Comparison of ENCODE assay signal across 8 mouse cellular contexts in genomic region chr3:94786367-94786835, GRCm38 (mm10). TPM values are rescaled to one million over a fixed set of nuclear protein-coding genes. Genes with fewer than 3 reads are reported as not detected.
DNase-seq lines count a peak whose midpoint lies in the region; ATAC-seq lines count a peak whose summit lies in the region.

TSS of gene Cgn (minus strand) at chr3:94786492.

- ATAC-seq in CD4-positive, CD25-positive, alpha-beta regulatory T cell, adult 4 months, result peak; percentile 95
- peak; percentile 95 for ATAC-seq in forebrain, embryonic 11.5 days (replicated peaks; ENCODE audit: low FRiP score)
- ATAC-seq in heart, embryonic 16.5 days (replicated peaks; ENCODE audit: extremely low read depth, insufficient read depth, low FRiP score), result peak; percentile 95
- ATAC-seq in liver, embryonic 13.5 days (ENCODE audit: low read depth), result peak; percentile 77
- ATAC-seq in stomach, embryonic 15.5 days (ENCODE audit: insufficient read depth, low FRiP score, low read depth), result peak; percentile 84

- peak within 1 kb of the TSS; percentile 94 for H3K4me2 ChIP-seq in forebrain, embryonic 11.5 days (ENCODE audit: low read depth, low read length, severe bottlenecking)
- peak within 1 kb of the TSS; percentile 97 for H3K4me2 ChIP-seq in heart, embryonic 16.5 days (ENCODE audit: low read depth, low read length)
- H3K4me2 ChIP-seq in liver, embryonic 13.5 days, result peak within 1 kb of the TSS; percentile 76
- H3K4me2 ChIP-seq in stomach, embryonic 15.5 days, result peak within 1 kb of the TSS; percentile 85

- H3K4me3 ChIP-seq in forebrain, embryonic 11.5 days (ENCODE audit: low read depth, low read length), result peak within 1 kb of the TSS; percentile 53
- peak within 1 kb of the TSS; percentile 76 for H3K4me3 ChIP-seq in heart, embryonic 16.5 days (ENCODE audit: low read length)
- H3K4me3 ChIP-seq in liver, embryonic 13.5 days (replicated peaks), result peak within 1 kb of the TSS; percentile 60
- peak within 1 kb of the TSS; percentile 55 for H3K4me3 ChIP-seq in stomach, embryonic 15.5 days (replicated peaks)

- DNase-seq in c-Kit-positive CD71-negative TER-119-negative erythroid progenitor cells, embryonic 14.5 days (ENCODE audit: low read depth), result peak; percentile 75
- DNase-seq in forebrain, embryonic 11.5 days (ENCODE audit: low spot score), result peak; percentile 99
- peak; percentile 94 to 96 for DNase-seq in kidney, postnatal 25 days
- DNase-seq in liver, embryonic 13.5 days, result peak; percentile 76
- peak; percentile 96 for DNase-seq in neural tube, embryonic 10.5 days (ENCODE audit: extremely low spot score, low spot score)

- H3K9me3 ChIP-seq in forebrain, embryonic 11.5 days (ENCODE audit: control insufficient read depth, low read length), result no peaks in the 10 kb centered on the region
- no peaks in the 10 kb centered on the region for H3K9me3 ChIP-seq in heart, embryonic 16.5 days (replicated peaks; ENCODE audit: control insufficient read depth, low read length)
- H3K9me3 ChIP-seq in liver, embryonic 13.5 days (replicated peaks), result no peaks in the 10 kb centered on the region
- H3K9me3 ChIP-seq in stomach, embryonic 15.5 days, result no peaks in the 10 kb centered on the region

- H3K27ac ChIP-seq in forebrain, embryonic 11.5 days (ENCODE audit: low read depth, low read length), result no peak within 1 kb of the TSS
- no peak within 1 kb of the TSS for H3K27ac ChIP-seq in heart, embryonic 16.5 days (ENCODE audit: low read length)
- H3K27ac ChIP-seq in liver, embryonic 13.5 days, result no peak within 1 kb of the TSS
- H3K27ac ChIP-seq in stomach, embryonic 15.5 days, result peak within 1 kb of the TSS; percentile 82

- no peaks in the 10 kb centered on the region; the same call in 1 of the 2 replicates for H3K4me1 ChIP-seq in forebrain, embryonic 11.5 days (replicated peaks; ENCODE audit: control insufficient read depth, insufficient read depth, low read length)
- H3K4me1 ChIP-seq in heart, embryonic 16.5 days (ENCODE audit: control insufficient read depth, insufficient read depth, low read length), result peaks cover 3% of the 10 kb centered on the region
- H3K4me1 ChIP-seq in liver, embryonic 13.5 days (replicated peaks), result peaks cover 20% of the 10 kb centered on the region
- H3K4me1 ChIP-seq in stomach, embryonic 15.5 days, result peaks cover 8% of the 10 kb centered on the region

- 0% methylated on average over 35 of the region's 35 CpGs for WGBS in forebrain, embryonic 11.5 days
- WGBS in heart, embryonic 16.5 days, result under 1% methylated on average over 35 of the region's 35 CpGs
- under 1% methylated on average over 35 of the region's 35 CpGs for WGBS in liver, embryonic 13.5 days (ENCODE audit: insufficient replicate concordance)
- WGBS in stomach, embryonic 15.5 days, result under 1% methylated on average over 35 of the region's 35 CpGs

- no peaks in the 10 kb centered on the region for H3K27me3 ChIP-seq in forebrain, embryonic 11.5 days (ENCODE audit: control insufficient read depth, insufficient read depth, low read length)
- peaks cover 8% of the 10 kb centered on the region for H3K27me3 ChIP-seq in heart, embryonic 16.5 days (ENCODE audit: control insufficient read depth, insufficient read depth, low read length)
- peaks cover 58% of the 10 kb centered on the region for H3K27me3 ChIP-seq in liver, embryonic 13.5 days
- no peaks in the 10 kb centered on the region for H3K27me3 ChIP-seq in stomach, embryonic 15.5 days (replicated peaks)

- H3K9ac ChIP-seq in forebrain, embryonic 11.5 days (ENCODE audit: low read length), result peak within 1 kb of the TSS; percentile 76
- peak within 1 kb of the TSS; percentile 66 for H3K9ac ChIP-seq in heart, embryonic 16.5 days (ENCODE audit: low read length)
- H3K9ac ChIP-seq in liver, embryonic 13.5 days, result peak within 1 kb of the TSS; percentile 60
- peak within 1 kb of the TSS; percentile 46 for H3K9ac ChIP-seq in stomach, embryonic 15.5 days

- H3K36me3 ChIP-seq in forebrain, embryonic 11.5 days (ENCODE audit: control insufficient read depth, insufficient read depth, low read length), result no peaks in the 10 kb centered on the region
- H3K36me3 ChIP-seq in heart, embryonic 16.5 days (ENCODE audit: control insufficient read depth, insufficient read depth), result no peaks in the 10 kb centered on the region
- no peaks in the 10 kb centered on the region for H3K36me3 ChIP-seq in liver, embryonic 13.5 days
- H3K36me3 ChIP-seq in stomach, embryonic 15.5 days, result no peaks in the 10 kb centered on the region

RNA-seq across cellular contexts. Expression of gene Cgn, which starts in this region (rescaled TPM):
- polyA plus RNA-seq in CD4-positive, CD25-positive, alpha-beta regulatory T cell, adult 4 months (2017; shearing (Covaris generic)), result under 1 TPM in 1 of 2 experiments, not detected in 1; 0.26 TPM
- 5.6 and 5.7 TPM in 2 replicates for polyA plus RNA-seq in forebrain, embryonic 11.5 days (2014; fragmentation: Nextera tagmentation; extraction: Ambion mirVana)
- 2.7 and 4.4 TPM in 2 replicates for polyA plus RNA-seq in heart, embryonic 16.5 days (2015; fragmentation: Nextera tagmentation; extraction: Ambion mirVana)
- polyA plus RNA-seq in liver, embryonic 13.5 days (2015; fragmentation: Nextera tagmentation; extraction: Ambion mirVana), result 7.2 and 8.3 TPM in 2 replicates
- 51.0 and 56.7 TPM in 2 replicates for polyA plus RNA-seq in stomach, embryonic 15.5 days (2015; fragmentation: Nextera tagmentation; extraction: Ambion mirVana)

Comparison
In these comparisons a context has a peak if more than half of its experiments do, and no peak if none do; other contexts are left out.
1. Peak in ATAC-seq in CD4-positive, CD25-positive, alpha-beta regulatory T cell, adult 4 months; RNA of the gene not detected or under 1 TPM.